Mouse (Mus musculus) MEL (cell line): ENCODE data around the gene Msl2. TPM values are rescaled to one million over a fixed set of nuclear protein-coding genes. Genes with fewer than 3 reads are reported as not detected.

Experiments
- DNase-seq: peaks from one replicate; pipeline ENCODE4 v3.0.0; 2011; ENCODE audit warnings: low read depth, low spot score
- H3K27ac ChIP-seq: 2 replicates; pipeline ENCODE4 v1.5.1; 2012; ENCODE audit warnings: low read depth, mild to moderate bottlenecking, control low read depth, low read length, moderate library complexity; ENCODE audit not compliant: control insufficient read depth
- H3K27me3 ChIP-seq, 2 experiments: fragments of 150-350 bp in 1 of 2; sonication (generic) in 1 of 2; 2 replicates each; pipeline ENCODE4 v1.6.1; 2012; ENCODE audit warnings: low read length in 2 of 2, mild to moderate bottlenecking in 2 of 2, improper control_type of control experiment in 1 of 2, moderate library complexity in 1 of 2; ENCODE audit not compliant: insufficient read depth in 2 of 2, control insufficient read depth in 1 of 2
- H3K36me3 ChIP-seq, 2 experiments: 2 replicates each; pipeline ENCODE4 v1.6.1; 2012 to 2014; ENCODE audit warnings: low read length in 2 of 2, improper control_type of control experiment in 1 of 2, inconsistent platforms in 1 of 2, mild to moderate bottlenecking in 1 of 2; ENCODE audit not compliant: insufficient read depth in 2 of 2, control insufficient read depth in 1 of 2
- H3K4me1 ChIP-seq, 2 experiments: fragments of 150-350 bp in 1 of 2; sonication (generic) in 1 of 2; 2 replicates each; pipeline ENCODE4 v1.6.1; 2012; ENCODE audit warnings: low read length in 2 of 2, improper control_type of control experiment in 1 of 2, mild to moderate bottlenecking in 1 of 2; ENCODE audit not compliant: insufficient read depth in 2 of 2, control insufficient read depth in 1 of 2
- H3K4me3 ChIP-seq, 2 experiments: fragments of 150-350 bp in 1 of 2; sonication (generic) in 1 of 2; 2 replicates each; pipeline ENCODE4 v1.5.1; 2012; ENCODE audit warnings: low read depth in 2 of 2, low read length in 2 of 2, mild to moderate bottlenecking in 2 of 2, moderate library complexity in 2 of 2, control low read depth in 1 of 2, improper control_type of control experiment in 1 of 2; ENCODE audit not compliant: control insufficient read depth in 1 of 2, insufficient read depth in 1 of 2
- H3K79me2 ChIP-seq: 2 replicates; pipeline ENCODE4 v1.6.1; 2012; ENCODE audit warnings: mild to moderate bottlenecking, low read length, moderate library complexity; ENCODE audit not compliant: control insufficient read depth, poor library complexity, insufficient read depth
- H3K9ac ChIP-seq: 2 replicates; pipeline ENCODE4 v1.6.1; 2012; ENCODE audit warnings: low read depth, mild to moderate bottlenecking, control low read depth, low read length, moderate library complexity; ENCODE audit not compliant: control insufficient read depth, poor library complexity, severe bottlenecking
- H3K9me3 ChIP-seq: fragments of 150-350 bp; sonication (generic); replicated peaks from 2 replicates; pipeline ENCODE4 v1.6.1; 2012; ENCODE audit warnings: mild to moderate bottlenecking, low read length, improper control_type of control experiment, moderate library complexity; ENCODE audit not compliant: insufficient read depth
- CHD2 ChIP-seq: IDR thresholded peaks from 2 replicates; pipeline ENCODE4 v1.6.1; 2011; ENCODE audit warnings: low read length, improper control_type of control experiment
- CTCF ChIP-seq, 3 experiments: IDR thresholded peaks in 2 of 3; conservative IDR thresholded peaks in 1 of 3; 2 replicates each; pipeline ENCODE4 v1.5.1; 2011 to 2012; ENCODE audit warnings: low read length in 3 of 3, low read depth in 2 of 3, mild to moderate bottlenecking in 2 of 3, improper control_type of control experiment in 1 of 3, inconsistent platforms in 1 of 3, mixed read lengths in 1 of 3, moderate library complexity in 1 of 3; ENCODE audit not compliant: control insufficient read depth in 1 of 3, insufficient read depth in 1 of 3, poor library complexity in 1 of 3, severe bottlenecking in 1 of 3
- E2F4 ChIP-seq: IDR thresholded peaks from 2 replicates; pipeline ENCODE4 v1.6.1; 2011; ENCODE audit warnings: low read depth, low read length, improper control_type of control experiment, borderline replicate concordance
- ETS1 ChIP-seq: IDR thresholded peaks from 2 replicates; pipeline ENCODE4 v1.6.1; 2012; ENCODE audit warnings: low read depth, mild to moderate bottlenecking, inconsistent platforms, low read length, improper control_type of control experiment, moderate library complexity
- GATA1 ChIP-seq: IDR thresholded peaks from 2 replicates; pipeline ENCODE4 v1.6.1; 2011; ENCODE audit warnings: low read depth, low read length, improper control_type of control experiment
- HCFC1 ChIP-seq: IDR thresholded peaks from 2 replicates; pipeline ENCODE4 v1.6.1; 2012; ENCODE audit warnings: low read depth, mild to moderate bottlenecking, inconsistent platforms, low read length, improper control_type of control experiment, moderate library complexity
- MAFK ChIP-seq: IDR thresholded peaks from 2 replicates; pipeline ENCODE4 v1.6.1; 2011; ENCODE audit warnings: low read depth, mild to moderate bottlenecking, low read length, improper control_type of control experiment, borderline replicate concordance
- MAZ ChIP-seq: IDR thresholded peaks from 2 replicates; pipeline ENCODE4 v1.6.1; 2012; ENCODE audit warnings: low read depth, mild to moderate bottlenecking, inconsistent platforms, low read length, improper control_type of control experiment
- MEF2A ChIP-seq: IDR thresholded peaks from 2 replicates; pipeline ENCODE4 v1.6.1; 2014; ENCODE audit warnings: low read depth, mild to moderate bottlenecking, inconsistent platforms, low read length, improper control_type of control experiment; ENCODE audit not compliant: poor library complexity, insufficient replicate concordance, severe bottlenecking; ENCODE audit errors: extremely low read depth
- MYB ChIP-seq: IDR thresholded peaks from 2 replicates; pipeline ENCODE4 v1.6.1; 2011; ENCODE audit warnings: mild to moderate bottlenecking, low read depth, low read length, improper control_type of control experiment
- NELFE ChIP-seq: IDR thresholded peaks from 2 replicates; pipeline ENCODE4 v1.6.1; 2011; ENCODE audit warnings: low read depth, low read length, improper control_type of control experiment
- POLR2AphosphoS2 ChIP-seq: IDR thresholded peaks from 2 replicates; pipeline ENCODE4 v1.6.1; 2011; ENCODE audit warnings: low read length, improper control_type of control experiment
- POLR2AphosphoS5 ChIP-seq: IDR thresholded peaks from 2 replicates; pipeline ENCODE4 v1.6.1; 2012; ENCODE audit warnings: low read depth, borderline replicate concordance, mild to moderate bottlenecking, inconsistent platforms, low read length, moderate library complexity, mixed read lengths
- SIN3A ChIP-seq: IDR thresholded peaks from 2 replicates; pipeline ENCODE4 v1.6.1; 2012; ENCODE audit warnings: low read length, improper control_type of control experiment, inconsistent platforms
- SMC3 ChIP-seq: IDR thresholded peaks from 2 replicates; pipeline ENCODE4 v1.6.1; 2011; ENCODE audit warnings: low read depth, low read length, improper control_type of control experiment
- TBP ChIP-seq: IDR thresholded peaks from 2 replicates; pipeline ENCODE4 v1.8.0; 2011; ENCODE audit warnings: low read depth, low read length, improper control_type of control experiment
- TCF12 ChIP-seq: IDR thresholded peaks from 2 replicates; pipeline ENCODE4 v1.6.1; 2014; ENCODE audit warnings: low read depth, mild to moderate bottlenecking, inconsistent platforms, low read length, improper control_type of control experiment, moderate library complexity
- USF2 ChIP-seq, 2 experiments: IDR thresholded peaks; 2 replicates each; pipeline ENCODE4 v1.6.1; 2011 to 2012; ENCODE audit warnings: improper control_type of control experiment in 2 of 2, low read length in 2 of 2, borderline replicate concordance in 1 of 2, inconsistent platforms in 1 of 2, low read depth in 1 of 2, mild to moderate bottlenecking in 1 of 2; ENCODE audit not compliant: insufficient read depth in 1 of 2
- ZKSCAN1 ChIP-seq: IDR thresholded peaks from 2 replicates; pipeline ENCODE4 v1.6.1; 2012; ENCODE audit warnings: low read depth, mild to moderate bottlenecking, inconsistent platforms, low read length, improper control_type of control experiment, moderate library complexity
- polyA plus RNA-seq, 2 experiments: library from polyadenylated mRNA; stranded (reverse) in 1 of 2; unstranded in 1 of 2; fragments of >175 nt in 1 of 2; fragments of >200 nt in 1 of 2; gene quantifications; 2 replicates each; pipeline versions ENCODE4 v1.2.1 to v1.2.4; 2012; ENCODE audit warnings: low replicate concordance in 2 of 2, low read depth in 1 of 2; ENCODE audit not compliant: insufficient read length in 2 of 2, insufficient read depth in 1 of 2, missing spikeins in 1 of 2
- total RNA-seq: library from RNA; depleted of rRNA; stranded (reverse); fragments of 300-350 nt; gene quantifications from 2 replicates; pipeline ENCODE4 v1.2.3, GENCODE M21; 2012

The Msl2 gene
- total and polyA plus RNA-seq, 3 experiments, result 19.7 to 39.6 (median 29.6) TPM

GRCm38 (mm10) chr9:101095425-101095824 is 21.5 kb downstream of the Msl2 start:
- Histone ChIP-seq H3K9ac (no peak overlapping the region), H3K4me1 (peaks cover 5 to 12% of the 10 kb centered on the region in 2 experiments; a peak in 3 of 4 replicates), H3K36me3 (peaks cover 4 to 19% of the 10 kb centered on the region in 2 experiments), H3K4me3 (no peak overlapping the region), H3K9me3 (no peaks in the 10 kb centered on the region), H3K27ac (no peak overlapping the region), H3K79me2 (peaks cover 65% of the 10 kb centered on the region), H3K27me3 (no peaks in the 10 kb centered on the region)
- TF ChIP-seq MEF2A (no peak), CHD2 (no peak), ETS1 (no peak), POLR2AphosphoS5 (no peak), POLR2AphosphoS2 (no peak), MAFK (no peak), ZKSCAN1 (no peak), GATA1 (no peak), USF2 (IDR thresholded peaks at IDR 0.05; ENCODE audit: borderline replicate concordance in 1 of 2, insufficient read depth in 1 of 2, low read depth in 1 of 2, low read length in 2 of 2) (no peak), TBP (no peak), HCFC1 (no peak)
- no peak for DNase-seq

- TF ChIP-seq MEF2A, result no peak
- TF ChIP-seq ZKSCAN1, result no peak
- no peak for TF ChIP-seq MAZ
- no peak for TF ChIP-seq USF2 (IDR thresholded peaks at IDR 0.05; ENCODE audit: borderline replicate concordance in 1 of 2, insufficient read depth in 1 of 2, low read depth in 1 of 2, low read length in 2 of 2)
- TF ChIP-seq CTCF (IDR thresholded peaks at IDR 0.05 in 2 of 3, conservative IDR thresholded peaks at IDR 0.05 in 1 of 3; ENCODE audit: control insufficient read depth in 1 of 3, insufficient read depth in 1 of 3, low read depth in 2 of 3, low read length in 3 of 3, poor library complexity in 1 of 3, severe bottlenecking in 1 of 3), result no peak
- no peak for TF ChIP-seq GATA1
- no peak for TF ChIP-seq NELFE
- no peak for TF ChIP-seq SIN3A
- TF ChIP-seq POLR2AphosphoS5, result no peak
- TF ChIP-seq E2F4, result no peak
- no peak for TF ChIP-seq SMC3
- TF ChIP-seq MYB, result no peak
- TF ChIP-seq POLR2AphosphoS2, result no peak
- TF ChIP-seq TBP, result no peak
- TF ChIP-seq TCF12, result no peak
- TF ChIP-seq, all 39 proteins: peak for 0
- no peaks in the 10 kb centered on the region for H3K9me3 ChIP-seq
- peaks cover 10 to 26% of the 10 kb centered on the region in 2 experiments for H3K36me3 ChIP-seq
- DNase-seq, result no peak
- no peak overlapping the region for H3K4me3 ChIP-seq
- no peaks in the 10 kb centered on the region for H3K27me3 ChIP-seq
- H3K27ac ChIP-seq, result no peak overlapping the region
- peaks cover 5 to 12% of the 10 kb centered on the region in 2 experiments for H3K4me1 ChIP-seq
- no peak overlapping the region for H3K9ac ChIP-seq
- H3K79me2 ChIP-seq, result peaks cover 75% of the 10 kb centered on the region
These were observed 22.6 kb downstream of the Msl2 start for GRCm38 (mm10) chr9:101096461-101096860.
